Mouse (Mus musculus) MEL (cell line): ENCODE measurements around the gene Mtnr1a.

ENCODE experiments used
- CTCF ChIP-seq, 3 experiments: IDR thresholded peaks in 2 of 3; conservative IDR thresholded peaks in 1 of 3; 2 replicates each; pipeline ENCODE4 v1.5.1; 2011 to 2012; ENCODE audit warnings: low read length in 3 of 3, low read depth in 2 of 3, mild to moderate bottlenecking in 2 of 3, improper control_type of control experiment in 1 of 3, inconsistent platforms in 1 of 3, mixed read lengths in 1 of 3, moderate library complexity in 1 of 3; ENCODE audit not compliant: control insufficient read depth in 1 of 3, insufficient read depth in 1 of 3, poor library complexity in 1 of 3, severe bottlenecking in 1 of 3
- GATA1 ChIP-seq: IDR thresholded peaks from 2 replicates; pipeline ENCODE4 v1.6.1; 2011; ENCODE audit warnings: low read depth, low read length, improper control_type of control experiment
- MAFK ChIP-seq: IDR thresholded peaks from 2 replicates; pipeline ENCODE4 v1.6.1; 2011; ENCODE audit warnings: low read depth, mild to moderate bottlenecking, low read length, improper control_type of control experiment, borderline replicate concordance
- MAZ ChIP-seq: IDR thresholded peaks from 2 replicates; pipeline ENCODE4 v1.6.1; 2012; ENCODE audit warnings: low read depth, mild to moderate bottlenecking, inconsistent platforms, low read length, improper control_type of control experiment
- POLR2AphosphoS2 ChIP-seq: IDR thresholded peaks from 2 replicates; pipeline ENCODE4 v1.6.1; 2011; ENCODE audit warnings: low read length, improper control_type of control experiment
- RCOR1 ChIP-seq: IDR thresholded peaks from 2 replicates; pipeline ENCODE4 v1.6.1; 2012; ENCODE audit warnings: low read depth, mild to moderate bottlenecking, inconsistent platforms, low read length, improper control_type of control experiment
- ZMIZ1 ChIP-seq: IDR thresholded peaks from 2 replicates; pipeline ENCODE4 v1.6.1; 2012; ENCODE audit warnings: low read depth, mild to moderate bottlenecking, inconsistent platforms, low read length, improper control_type of control experiment, moderate library complexity

DNA sequence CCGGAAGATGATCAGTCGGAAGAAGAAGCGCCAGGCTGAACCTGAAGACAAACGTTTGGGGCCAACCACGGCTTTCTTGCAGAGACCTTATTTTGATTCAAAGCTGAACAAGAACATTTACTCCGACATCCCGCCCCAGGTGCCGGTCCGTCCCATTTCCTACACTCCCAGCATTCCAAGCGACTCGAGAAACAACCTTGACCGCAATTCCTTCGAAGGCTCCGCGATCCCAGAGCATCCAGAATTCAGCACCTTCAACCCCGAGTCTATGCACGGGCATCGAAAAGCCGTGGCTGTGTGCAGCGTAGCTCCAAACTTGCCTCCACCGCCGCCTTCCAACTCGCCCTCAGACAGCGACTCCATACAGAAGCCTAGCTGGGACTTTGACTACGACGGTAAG, 24.8 kb upstream of the Mtnr1a start:
- TF ChIP-seq MAZ (no peak), CTCF (IDR thresholded peaks at IDR 0.05 in 2 of 3, conservative IDR thresholded peaks at IDR 0.05 in 1 of 3; ENCODE audit: control insufficient read depth in 1 of 3, insufficient read depth in 1 of 3, low read depth in 2 of 3, low read length in 3 of 3, poor library complexity in 1 of 3, severe bottlenecking in 1 of 3) (no peak), POLR2AphosphoS2 (no peak), RCOR1 (no peak), GATA1 (no peak), ZMIZ1 (no peak), MAFK (no peak)
